Mouse (Mus musculus) cerebellum, adult 8-10 months (tissue): Measurements from ENCODE around the gene Dnah2.
A peak's percentile ranks its signal among the peaks of the same experiment; 100 is the strongest.

Source experiments
- DNase-seq: peaks from one replicate; pipeline ENCODE4 v3.0.0; 2022

Gene Dnah2

DNA sequence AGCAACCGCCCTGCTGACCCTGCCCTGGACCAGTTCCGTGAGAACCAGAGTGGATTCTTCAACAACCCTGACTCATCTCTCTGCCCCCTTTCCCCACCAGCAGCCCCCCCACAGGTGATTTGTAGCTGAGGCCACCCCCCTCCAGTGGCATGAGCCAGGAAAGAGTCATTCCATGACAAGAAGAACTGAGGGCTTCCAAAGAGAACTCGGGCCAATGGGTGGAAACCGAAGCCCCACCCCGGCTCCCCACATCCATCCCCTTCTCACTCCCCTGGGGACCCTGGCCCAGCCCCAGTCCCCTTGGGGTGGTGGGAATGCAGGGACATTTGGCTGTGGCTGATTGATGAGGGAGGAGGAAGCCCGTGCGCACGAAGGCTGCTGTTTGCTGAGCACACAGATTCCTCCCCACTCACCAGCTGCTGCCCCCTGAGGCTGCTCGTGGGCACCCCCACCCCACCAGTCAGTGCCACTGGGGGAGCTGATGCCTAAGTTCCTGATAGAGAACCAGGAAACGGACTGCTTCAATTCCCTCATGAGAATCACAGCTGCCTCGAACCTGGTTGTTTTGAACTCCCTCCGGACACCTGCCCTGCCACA, at the start of gene Dnah2:
TSS of gene Dnah2 (minus strand) at position 51 of the 597 bp plus-strand sequence.
- no peak for DNase-seq

DNA sequence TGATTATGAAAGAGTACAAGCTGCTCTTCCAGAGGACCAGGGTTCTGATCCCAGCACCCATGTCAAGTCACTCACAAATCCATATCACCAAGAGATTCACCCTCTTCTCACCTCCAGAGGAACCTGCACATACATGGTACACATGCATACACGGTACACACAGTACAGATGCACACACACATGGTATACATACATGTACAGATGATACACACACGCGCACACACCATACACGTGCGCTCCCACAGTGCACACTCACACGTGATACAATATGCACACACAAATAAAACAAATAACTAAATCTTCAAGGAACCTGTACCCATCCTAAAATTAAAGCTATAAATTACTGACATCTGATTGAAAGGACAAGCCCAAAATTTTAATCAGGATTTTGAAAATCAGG, 45.9 kb upstream of the Dnah2 start:
- DNase-seq = no peak

DNA sequence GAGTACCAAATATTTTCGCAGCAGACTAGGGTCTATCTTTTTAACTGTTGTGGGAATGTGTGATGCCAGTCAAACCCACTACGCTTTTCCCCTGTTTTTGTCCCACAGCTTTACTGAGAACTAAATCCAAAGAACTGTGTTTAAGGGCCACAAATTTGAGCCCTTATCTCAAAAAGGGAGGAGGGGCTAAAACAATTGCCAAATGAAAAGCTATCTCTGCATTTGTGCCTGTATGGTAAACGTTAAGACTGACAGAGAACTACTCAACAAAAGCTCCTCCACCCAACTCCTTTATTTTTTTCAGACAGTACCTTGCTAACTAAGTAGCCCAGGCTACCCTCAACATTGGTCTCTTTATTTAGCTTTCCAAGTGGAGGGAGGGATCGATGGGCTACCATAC, 43.9 kb upstream of the Dnah2 start:
- DNase-seq = no peak

DNA sequence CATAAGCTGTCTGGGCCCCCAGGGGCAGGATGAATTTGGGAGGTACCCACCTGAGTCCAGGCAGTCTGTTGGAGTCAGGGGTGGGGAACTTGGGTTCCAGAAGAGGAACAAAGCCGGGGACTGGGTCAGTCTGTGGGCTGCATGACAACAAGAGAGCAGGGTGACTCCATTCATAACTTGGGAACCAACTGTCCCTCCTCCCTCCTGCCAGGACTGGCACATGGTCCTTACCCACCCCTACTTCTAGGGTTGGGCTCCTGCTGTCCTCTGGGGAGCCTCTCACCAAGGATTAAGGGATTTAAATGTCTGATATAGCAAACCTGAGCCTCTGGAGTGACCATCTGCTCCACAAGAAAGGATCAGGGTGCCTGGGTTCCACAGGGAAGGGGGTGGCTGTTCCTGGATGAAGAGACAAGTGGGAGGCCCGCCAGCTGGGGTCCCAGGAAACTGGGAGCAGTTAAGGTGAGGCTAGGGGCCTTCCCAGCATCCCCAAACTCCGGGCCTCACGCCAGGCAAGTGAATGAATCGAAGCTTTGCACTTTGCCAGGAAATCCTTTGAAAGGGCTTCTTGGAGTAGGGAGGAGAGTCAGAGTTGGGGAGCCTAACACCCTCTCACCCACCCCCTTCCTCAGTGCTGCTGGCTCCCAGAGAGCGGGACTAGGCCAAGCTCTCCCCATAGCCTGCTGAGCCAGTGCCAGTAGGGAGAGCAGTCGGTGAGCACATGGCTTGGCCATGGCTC, 43.2 kb upstream of the Dnah2 start:
- peak; percentile 40 for DNase-seq

DNA sequence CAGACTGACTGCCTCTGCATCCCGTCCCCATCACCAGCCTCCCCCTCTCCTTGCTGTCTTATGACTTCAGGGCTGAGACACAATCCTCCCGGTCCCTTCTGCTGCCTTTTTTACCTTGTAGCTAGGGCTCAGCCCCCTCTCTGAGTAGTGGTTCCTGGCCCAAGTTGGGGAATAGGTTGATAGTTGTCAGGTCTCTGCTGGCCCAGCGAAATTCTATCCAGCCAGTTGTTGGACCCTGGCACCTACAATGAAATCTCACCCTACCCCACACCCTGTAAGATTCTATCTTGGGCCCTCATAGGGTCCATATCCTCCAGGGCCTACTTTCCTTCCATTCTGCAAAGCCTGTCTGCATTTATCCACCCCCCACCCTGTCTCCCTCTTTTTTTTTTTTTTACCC, 42.5 kb upstream of the Dnah2 start:
- no peak for DNase-seq

DNA sequence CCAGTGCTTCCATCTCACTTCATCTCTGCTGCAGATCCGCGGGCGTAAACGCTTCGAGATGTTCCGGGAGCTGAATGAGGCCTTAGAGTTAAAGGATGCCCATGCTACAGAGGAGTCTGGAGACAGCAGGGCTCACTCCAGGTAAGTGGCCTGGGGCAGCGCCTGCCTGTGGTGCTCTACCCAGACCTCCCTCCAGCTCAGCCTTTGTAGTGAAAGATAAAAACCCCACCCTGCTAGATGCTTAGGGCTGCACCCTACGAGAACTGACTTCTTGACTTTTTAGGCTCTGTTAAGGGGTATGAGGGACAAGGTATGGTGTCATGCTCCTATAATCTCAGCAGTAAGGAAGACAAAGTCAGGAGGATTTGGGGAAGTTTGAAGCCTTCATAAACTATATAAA, 41.7 kb upstream of the Dnah2 start:
- DNase-seq = no peak

DNA sequence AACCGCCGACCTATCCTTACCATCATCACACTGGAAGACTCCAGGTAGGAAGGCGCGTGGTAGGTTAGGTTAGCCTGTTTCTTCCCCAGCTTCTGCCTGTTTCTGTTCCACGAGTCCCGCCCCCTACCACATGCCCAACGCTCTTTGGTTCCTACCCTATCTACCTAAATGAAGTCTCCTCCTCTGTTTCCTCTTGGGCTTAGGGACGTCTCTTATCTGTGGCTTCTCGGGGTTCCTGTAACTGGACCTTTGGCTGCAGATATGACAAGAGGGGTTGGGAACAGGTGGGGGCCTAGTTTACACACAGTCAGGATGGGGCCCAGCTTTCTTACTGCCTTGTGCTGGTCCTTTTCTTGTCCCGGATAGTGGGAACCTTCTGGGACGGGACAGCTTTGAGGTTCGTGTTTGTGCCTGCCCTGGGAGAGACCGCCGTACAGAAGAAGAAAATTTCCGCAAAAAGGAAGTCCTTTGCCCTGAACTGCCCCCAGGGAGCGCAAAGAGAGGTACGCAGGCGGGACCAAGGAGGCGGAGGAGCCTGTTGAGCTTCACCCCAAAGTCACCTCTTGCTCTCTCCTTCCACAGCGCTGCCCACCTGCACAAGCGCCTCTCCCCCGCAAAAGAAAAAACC, 40.4 kb upstream of the Dnah2 start:
- DNase-seq = no peak

DNA sequence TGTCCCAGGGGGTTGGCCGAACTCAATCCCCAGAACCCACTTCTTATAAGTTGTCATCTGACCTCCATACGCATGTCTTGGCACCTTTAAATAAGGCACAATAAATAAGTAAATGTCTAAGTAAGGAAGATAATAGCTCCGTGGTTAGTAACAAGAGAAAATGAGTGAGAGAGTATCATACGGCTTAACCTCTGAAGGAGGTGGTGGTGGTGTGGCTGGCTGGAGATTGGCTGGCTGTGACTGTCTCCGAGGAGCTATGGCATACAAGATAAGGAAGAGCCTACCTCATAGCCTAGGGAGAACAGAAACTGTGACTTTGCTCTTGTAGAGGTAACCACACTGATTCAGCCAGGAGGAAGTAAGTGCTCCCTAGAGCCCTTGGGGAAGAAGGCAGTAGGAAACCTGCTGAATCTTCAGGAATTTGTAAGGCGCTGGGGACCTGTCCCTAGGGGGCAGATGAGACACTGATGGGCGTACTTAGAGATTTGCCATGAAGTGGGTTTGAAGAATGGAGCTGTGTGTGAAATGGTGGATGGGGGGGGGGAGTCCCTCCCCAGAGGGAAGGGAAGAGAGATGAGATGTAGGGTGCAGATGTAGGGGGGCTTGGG, 36.9 kb upstream of the Dnah2 start:
- DNase-seq = no peak

DNA sequence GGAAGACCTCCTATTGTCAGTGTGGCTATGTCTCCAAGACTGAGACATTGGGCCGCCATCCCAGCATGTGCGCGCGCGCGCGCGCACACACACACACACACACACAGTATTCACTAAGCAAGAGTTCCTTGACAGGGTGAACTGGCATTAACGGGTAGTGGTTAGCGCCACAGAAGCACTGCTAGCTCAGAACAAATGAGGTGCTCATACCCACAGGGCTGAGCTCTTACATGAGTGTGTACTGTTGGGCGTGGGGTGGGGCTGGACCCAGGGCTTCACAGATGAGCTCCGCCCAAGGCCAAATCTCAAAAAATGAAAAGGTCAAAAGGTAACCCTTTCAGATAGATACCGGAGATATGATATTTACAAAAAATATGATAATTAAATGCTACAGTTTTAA, 36.0 kb upstream of the Dnah2 start:
- no peak for DNase-seq

DNA sequence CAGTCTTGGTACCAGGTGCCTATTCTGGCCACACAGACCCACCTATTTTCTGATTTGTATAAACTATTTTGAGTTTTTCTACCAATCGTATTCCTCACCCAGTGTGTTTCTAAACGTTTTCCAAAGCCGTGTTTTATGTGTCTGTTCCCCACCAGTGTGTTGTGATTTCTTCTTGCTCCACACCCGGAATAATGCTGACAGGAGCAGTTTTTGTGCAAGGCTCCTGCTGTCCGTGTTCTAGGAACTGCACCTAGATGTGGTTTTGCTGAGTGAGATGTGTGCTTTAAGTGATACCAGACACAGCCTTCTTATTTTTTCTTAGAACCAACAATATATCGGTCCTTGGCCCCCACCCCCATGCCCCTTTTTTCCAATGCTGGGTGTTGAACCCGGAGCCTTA, 35.1 kb upstream of the Dnah2 start:
- DNase-seq = no peak

DNA sequence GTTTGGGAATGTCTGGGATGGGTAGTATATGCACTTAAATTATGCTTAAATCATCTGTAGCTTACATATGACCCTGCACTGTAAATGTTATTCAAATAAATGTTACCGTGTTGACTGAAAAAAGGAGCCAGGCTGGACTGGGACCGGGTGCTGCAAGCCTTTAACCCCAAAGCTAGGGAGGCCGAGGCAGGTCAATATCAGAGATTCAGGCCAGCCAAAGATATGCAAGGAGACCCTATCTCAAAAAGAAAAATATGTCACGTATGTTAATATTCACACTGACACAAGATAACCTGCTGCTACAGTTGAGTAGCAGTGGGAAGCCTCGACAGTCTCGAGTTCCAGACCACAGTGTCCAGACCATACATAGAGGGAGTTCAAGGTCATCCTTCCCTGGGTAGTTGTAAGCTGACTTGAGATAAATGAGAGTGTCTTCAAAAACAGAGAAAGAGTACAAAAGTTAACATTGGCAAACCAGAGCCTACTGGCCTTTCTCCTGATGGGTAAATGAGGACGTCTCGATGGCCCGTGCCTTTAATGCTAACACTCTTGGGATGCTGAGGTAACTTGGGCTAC, 33.4 kb upstream of the Dnah2 start:
- no peak for DNase-seq

DNA sequence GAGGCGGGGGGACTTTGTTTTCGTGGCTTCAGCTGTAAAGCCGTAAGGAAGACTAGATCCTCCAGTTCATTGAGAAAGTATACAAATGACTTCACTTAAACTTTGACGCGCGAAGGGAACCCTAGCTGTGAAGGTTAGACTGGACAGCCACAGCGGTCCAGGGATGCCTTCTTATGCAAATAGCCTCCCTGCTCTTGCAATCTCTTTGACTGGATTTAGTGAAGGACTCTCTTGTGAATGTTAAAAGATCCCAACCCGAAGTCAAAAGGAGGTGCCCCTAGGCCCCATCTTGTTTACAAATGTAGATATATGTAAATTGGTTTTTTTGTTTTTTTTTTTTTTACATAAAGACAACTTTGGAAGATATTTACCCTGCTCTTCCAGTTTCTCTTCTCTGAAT, 32.9 kb upstream of the Dnah2 start:
- DNase-seq = no peak

DNA sequence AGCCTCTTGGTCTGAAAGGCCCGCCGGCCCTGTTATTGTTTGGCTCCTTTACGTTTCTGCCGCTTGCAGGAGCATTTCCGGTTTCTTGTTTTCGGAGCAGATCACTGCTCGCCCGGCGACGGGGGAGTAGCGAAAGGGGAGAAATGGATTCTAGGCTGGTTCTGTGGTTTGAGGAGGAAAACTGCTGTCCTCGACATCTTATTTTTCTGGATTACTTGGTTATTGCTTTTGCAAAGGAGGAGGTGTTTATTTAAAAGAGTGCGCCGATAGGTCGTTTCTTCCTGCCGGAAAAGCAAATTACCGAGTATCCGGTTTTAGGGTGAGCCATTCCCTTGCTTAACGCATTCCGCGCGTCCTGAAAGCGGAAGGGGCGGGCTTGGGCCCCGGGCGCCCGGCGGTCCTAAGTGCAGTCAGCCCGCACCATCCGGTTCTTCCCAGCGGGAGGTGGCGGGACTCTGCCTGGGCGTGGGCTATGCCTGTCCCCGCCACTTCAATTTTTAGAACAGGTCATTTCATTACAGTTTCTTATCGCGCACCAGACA, 32.3 kb upstream of the Dnah2 start:
- peak; percentile 91 for DNase-seq

DNA sequence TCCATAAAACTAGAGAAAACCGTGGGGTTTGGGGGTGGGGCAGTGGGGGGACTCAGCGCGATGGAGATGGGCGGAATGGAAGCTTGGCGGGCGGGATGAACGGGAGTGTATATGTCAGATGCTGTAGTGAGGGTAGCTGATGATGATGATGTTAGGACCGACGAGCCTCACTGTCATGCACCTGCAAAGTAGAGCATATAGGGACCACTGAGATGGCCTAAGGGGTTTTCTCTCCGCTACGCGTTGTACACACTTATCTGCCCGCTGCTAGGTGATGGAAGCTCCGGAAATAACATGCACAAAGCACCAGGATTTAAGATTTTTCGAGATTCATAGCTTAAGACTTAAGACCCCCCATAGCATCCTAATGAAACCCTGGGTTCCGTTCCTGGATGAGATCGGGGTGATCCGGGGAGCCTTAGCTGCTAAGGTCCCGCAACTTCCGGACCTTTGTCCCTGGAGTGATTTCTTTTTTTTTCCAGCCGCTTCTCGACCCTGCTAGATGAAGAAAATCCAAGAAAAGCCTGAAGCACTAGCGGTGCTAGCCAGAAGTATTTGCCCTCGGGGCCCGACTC, 31.7 kb upstream of the Dnah2 start:
- peak; percentile 35 for DNase-seq

DNA sequence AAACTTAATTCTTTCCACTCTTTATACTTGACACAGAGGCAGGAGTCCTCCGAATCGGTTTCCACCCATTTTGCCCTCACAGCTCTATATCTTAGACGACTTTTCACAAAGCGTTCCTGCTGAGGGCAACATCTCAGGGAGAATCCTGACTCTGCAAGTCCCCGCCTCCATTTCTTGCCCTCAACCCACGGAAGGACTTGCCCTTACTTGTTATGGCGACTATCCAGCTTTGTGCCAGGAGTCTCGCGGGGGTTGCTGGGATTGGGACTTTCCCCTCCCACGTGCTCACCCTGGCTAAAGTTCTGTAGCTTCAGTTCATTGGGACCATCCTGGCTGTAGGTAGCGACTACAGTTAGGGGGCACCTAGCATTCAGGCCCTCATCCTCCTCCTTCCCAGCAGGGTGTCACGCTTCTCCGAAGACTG, 31.2 kb upstream of the Dnah2 start, which contains the start of the genes Wrap53 and Trp53:
TSS of gene Wrap53 (minus strand) at position 165 of the 424 bp plus-strand sequence.
TSS of gene Trp53 (plus strand) at position 269 of the 424 bp plus-strand sequence.
- DNase-seq = peak; percentile 83

DNA sequence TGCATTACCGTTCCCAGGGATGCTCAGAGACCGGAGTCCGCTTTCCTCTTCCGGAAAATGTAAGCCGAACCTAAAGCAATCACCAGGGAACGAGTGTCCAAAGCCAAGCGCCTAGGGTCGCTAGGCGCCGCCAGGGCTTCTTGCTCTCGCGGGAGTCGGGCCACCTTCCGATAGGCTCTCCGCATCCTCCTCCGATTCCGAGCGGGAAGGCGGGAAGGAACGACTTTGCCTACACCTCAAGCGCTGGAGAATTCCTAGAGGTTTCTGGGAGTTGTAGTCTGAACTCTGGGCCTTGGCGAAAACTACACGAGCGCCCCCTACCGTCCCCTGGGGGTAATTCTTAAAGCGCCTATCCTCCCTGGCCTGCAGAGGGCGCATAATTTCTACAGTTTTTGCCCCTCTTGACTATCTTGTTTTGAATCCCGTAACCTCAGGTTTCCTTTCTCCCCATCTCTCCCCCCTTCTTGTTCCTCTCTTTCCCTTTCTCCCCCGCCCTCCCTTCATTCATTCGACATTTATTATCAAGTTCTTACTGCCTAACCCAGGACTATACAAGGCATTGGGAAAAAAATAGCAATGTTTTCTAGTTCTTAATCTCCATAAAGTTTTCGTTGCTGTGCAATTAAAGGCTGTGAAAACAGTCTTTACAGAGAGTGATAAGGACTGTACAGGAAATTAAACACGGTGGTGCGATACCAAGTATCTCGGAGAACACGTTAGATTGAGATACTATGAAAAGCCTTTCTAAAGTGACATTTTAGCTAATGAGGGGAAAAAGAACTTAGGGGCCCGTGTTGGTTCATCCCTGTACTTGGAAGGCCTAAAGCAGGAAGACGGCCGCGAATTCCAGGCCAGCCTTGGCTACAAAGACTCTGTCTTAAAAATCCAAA, 30.5 kb upstream of the Dnah2 start:
- peak; percentile 98 for DNase-seq

DNA sequence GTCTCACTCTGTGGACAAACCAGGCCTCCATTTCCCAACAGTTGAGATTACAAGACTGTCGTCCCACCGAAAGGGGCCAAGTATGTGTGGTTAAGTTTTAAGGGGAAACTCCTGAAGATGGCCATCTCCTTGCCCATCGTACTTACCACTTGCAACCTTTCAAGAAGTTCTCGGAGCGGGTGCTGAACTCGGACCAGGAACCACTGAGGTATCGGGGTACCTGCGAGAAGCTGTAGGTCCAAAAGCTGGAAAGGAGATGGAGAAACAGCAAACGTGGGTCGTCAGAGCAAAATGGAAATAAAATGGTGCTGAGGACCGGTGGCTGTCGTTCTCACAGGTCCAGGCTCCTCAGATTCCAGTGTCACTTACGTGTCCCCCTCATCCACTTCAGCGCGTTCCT, 29.4 kb upstream of the Dnah2 start:
- DNase-seq = no peak

DNA sequence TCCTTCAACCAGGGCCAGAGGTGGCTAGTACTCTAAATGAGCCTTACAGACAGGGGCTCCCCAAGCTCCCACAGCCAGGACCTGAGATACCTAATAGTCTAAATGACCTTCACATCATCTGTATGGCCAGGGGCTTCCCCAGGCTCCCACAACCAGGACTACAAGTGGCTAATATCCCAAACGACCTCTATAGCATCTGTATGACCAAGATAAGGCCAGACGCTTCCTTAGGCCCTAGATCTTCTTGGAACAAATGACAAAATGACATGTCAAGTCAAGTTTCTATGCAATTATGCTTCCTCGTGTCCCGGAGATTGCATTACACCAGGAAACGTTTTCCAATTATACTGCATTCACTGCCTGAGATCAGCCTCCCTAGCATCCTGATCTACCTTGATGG, 27.4 kb upstream of the Dnah2 start:
- no peak for DNase-seq

DNA sequence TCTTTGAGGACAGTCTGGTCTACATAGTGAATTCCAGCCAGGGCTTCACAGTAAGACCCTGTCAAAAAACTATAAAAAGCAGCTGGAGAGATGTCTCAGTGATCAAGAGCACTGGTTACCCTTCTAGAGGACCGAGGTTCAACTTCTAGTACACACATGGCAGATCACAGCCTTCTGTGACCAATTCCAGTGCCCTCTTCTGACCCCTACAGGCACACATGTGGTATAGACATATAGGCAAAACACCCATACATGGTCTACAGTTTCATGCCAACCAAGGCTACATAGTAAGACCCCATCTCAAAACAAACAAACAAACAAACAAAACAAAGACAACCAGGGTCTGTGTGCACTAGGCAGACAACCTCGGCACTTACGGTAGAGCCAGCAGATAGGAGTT, 26.3 kb upstream of the Dnah2 start:
- DNase-seq = no peak

DNA sequence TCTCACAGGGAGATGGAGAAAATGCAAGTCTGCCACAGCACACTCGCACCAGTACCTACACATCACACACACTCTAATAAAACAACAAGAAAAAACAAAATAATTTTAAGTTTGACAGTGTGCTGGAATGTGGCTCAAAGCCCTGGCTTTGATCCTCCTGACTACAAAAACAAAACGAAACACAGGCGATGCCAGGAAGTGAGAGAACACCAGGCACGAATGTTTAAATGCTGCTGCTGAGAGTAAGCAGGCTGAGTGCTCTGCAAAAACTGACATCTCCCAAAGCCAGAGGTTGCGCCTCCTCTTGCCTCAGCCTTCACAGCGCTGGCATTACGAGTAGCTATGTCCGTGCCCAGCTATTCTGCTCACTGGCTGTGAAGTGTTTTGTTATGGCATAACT, 16.2 kb upstream of the Dnah2 start:
- no peak for DNase-seq

DNA sequence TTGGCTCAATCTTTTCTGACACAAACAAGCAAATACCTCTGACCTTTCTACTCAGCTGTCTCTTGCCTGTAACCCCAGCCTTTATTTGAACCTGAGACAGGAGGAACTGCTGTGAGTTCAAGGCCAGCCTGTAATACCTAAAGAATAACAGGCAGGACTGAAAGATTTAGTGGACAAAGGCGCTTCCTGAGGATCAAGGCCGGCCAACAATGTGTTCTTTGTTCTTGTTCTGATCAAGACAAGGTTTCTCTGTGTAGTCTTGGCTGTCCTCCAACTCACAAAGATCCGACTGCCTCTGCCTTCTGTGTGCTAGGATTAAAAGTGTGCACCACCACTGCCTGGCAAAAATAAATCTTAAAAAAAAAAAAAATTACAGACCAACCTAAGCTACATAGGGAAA, 15.5 kb upstream of the Dnah2 start:
- DNase-seq = no peak

DNA sequence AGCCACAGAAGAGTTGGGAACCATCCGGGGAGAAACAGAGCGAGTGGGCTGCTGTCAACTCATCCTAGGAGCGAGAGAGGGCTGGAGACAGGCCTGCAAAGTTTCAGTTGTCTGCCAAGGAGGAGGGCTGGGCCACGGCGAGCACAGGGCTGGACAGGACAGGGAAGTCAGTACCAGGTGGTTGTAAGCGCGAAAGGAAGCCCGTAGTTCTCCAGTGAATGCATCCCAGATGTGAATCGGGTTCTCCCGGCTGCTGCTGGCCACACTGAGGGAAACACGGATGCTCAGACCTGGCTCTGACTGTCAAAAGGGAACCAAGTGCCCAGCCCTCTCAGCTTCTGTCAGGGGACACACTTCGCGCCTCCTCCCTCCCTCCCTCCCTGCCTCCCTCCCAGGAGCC, 14.5 kb upstream of the Dnah2 start:
- DNase-seq = no peak
